Mouse (Mus musculus) erythroblast, adult 5-6 weeks (primary cell): ENCODE data around the gene Znrf1. TPM values are rescaled to one million over a fixed set of nuclear protein-coding genes. Genes with fewer than 3 reads are reported as not detected.

Experiments
- ATAC-seq: replicated peaks from 2 replicates; pipeline ENCODE4 v1.8.0; 2016; ENCODE audit warnings: moderate number of reproducible peaks, mild to moderate bottlenecking, moderate TSS enrichment, inconsistent platforms; ENCODE audit not compliant: poor library complexity, low FRiP score, severe bottlenecking
- total RNA-seq, 2 experiments: library from RNA; stranded (forward) in 1 of 2; stranded (reverse) in 1 of 2; fragments of 150-400 nt in 1 of 2; fragments of 200-764, 138-1000 nt in 1 of 2; gene quantifications; 2 replicates each; pipeline versions ENCODE4 v1.2.3 to v1.2.4; 2015 to 2017; ENCODE audit warnings: low replicate concordance in 2 of 2

The Znrf1 gene
- total RNA-seq (2015; ENCODE audit: low replicate concordance) (5.8 and 35.1 TPM in 2 replicates), total RNA-seq (2017; ENCODE audit: low replicate concordance) (7.1 and 14.6 TPM in 2 replicates)

DNA sequence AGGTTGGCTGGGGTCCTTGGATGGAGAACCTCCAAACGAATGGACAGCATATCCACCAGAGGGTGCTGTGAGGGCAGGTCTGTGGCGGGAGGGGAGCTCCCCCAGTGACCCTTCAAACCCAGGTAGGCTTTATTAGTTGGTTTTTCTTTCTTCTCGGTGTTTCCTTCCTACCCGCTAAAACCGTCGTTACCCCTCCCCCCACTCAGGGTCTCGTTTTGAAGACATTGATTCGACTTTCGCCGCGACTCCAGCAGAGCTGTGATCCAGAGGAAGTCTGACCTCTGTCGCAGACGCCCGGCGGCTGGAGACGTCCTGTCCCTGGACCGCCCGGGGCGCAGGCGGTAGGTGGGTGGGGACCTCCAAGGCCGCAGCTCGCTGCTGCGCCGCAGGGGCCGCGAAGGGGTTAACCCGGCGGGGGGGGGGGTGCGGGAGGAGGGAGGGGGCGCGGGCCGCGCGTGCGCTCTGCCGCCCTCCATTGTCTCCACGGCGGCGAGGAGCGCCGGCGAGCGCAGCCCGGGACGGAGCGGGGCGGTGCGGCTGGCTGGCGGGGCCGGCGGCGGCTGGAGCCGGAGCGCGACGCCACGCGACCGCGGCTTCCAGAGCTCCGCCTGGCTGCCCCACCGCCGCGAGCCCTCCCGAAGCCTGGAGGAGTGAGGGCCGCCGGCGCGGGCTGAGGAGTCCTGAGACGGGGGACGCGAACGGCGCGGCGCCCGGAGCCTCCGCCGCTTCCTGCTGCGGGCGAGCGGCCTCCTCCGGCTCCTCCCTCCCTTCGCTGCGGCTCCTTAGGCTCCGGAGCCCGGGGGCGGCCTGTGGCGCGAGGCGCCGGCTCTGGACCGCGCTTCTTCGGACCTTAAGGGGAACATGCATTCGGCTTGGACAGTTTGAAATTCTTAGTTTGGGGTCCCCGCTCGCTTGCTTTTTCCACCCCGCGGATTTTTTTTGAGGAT, at the start of gene Znrf1:
Gene Znrf1 (plus strand): TSS at position 67 of the 947 bp plus-strand sequence.
- peak; percentile 72 for ATAC-seq

DNA sequence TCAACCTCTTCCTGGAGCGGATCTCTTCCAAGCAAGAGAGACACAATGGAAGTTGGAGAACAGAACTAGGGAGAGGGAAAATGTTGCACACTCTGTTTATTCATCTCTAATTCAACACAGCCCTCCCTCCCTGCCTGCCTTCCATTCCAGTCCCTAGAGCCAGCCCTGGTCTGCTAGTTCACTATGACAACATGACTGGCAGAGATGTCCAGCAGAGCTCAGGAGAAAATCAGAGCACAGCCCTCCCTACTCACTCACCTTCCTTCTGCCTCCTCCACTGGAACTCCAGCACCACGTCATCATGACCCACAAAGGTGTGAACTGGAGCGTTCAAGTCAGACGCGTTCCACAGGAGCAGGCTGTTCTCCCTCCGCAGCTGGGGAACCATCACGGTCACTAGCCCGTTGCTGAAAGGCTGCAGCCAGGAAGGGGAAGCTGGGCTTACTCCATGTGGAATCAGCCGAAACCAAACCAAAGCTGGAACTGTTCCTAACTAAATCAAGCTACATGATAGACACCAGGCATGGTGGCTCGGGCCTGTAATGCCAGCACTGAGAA, 45.8 kb upstream of the Znrf1 start:
- ATAC-seq: no peak

- no peak for ATAC-seq
Observed at GRCm38 (mm10) chr8:111491191-111491590, 44.7 kb upstream of the Znrf1 start.

- no peak for ATAC-seq
Observed at GRCm38 (mm10) chr8:111492508-111492907, 43.4 kb upstream of the Znrf1 start.

GRCm38 (mm10) chr8:111493176-111493575, 42.7 kb upstream of the Znrf1 start:
- ATAC-seq: no peak

- no peak for ATAC-seq
Observed at GRCm38 (mm10) chr8:111496326-111496725, 39.6 kb upstream of the Znrf1 start.

DNA sequence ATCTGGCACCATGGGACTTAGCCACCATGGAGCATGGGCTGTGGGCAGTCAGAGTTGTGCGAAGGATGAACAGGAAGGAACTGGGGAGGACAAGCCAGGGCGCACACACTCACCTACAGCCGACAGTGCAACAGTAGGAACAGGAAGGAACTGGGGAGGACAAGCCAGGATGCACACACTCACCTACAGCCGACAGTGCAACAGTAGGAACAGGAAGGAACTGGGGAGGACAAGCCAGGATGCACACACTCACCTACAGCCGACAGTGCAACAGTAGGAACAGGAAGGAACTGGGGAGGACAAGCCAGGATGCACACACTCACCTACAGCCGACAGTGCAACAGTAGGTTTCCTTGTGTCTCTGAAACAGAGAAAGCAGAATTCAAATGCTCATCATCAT, 37.6 kb upstream of the Znrf1 start:
- ATAC-seq: 0 out of 2 replicates have a peak, but pooled peaks have one; percentile 38

- ATAC-seq: no peak
Observed at GRCm38 (mm10) chr8:111501724-111502464, 34.0 kb upstream of the Znrf1 start.

GRCm38 (mm10) chr8:111508566-111508965, 27.3 kb upstream of the Znrf1 start:
- ATAC-seq: no peak

DNA sequence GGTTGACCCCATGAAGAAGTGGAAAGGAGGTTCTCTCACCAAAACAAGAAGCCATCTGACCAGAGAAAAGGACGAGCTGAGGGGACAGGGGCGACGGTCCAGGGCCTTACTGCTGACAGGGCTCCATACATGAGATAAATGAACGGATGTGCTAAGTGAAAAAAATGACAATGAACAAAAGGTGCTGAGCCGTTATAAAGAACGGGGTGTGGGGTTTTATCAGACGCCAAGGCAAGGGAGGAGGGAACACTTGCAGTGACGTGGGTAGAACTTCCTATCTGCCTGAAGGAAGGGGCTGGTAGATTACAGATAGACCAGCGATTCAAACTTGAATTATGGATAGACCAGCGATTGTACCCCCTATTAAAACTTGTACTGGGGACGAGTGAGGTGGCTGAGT, 26.6 kb upstream of the Znrf1 start:
- no peak for ATAC-seq

GRCm38 (mm10) chr8:111510401-111510800, 25.5 kb upstream of the Znrf1 start:
- ATAC-seq: no peak

DNA sequence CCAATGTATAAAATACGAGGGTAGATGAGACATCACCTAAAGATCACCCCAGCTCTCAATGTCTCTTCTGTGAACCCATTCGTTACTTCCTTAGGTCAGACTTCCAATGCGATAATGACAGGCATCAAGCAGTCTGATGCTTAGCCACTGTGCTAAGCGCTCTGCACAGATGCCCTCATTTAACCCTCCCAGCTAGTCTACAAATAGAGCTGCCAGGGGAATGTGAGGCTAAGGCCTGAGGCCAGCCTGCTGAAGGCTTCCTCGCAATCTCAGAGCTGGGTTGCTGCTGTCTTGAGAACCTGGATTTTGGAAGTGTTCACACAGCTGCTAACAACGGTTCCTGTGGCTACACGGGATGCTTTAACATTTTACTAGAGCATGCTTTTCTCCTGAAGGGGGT, 23.0 kb upstream of the Znrf1 start:
- ATAC-seq: no peak

GRCm38 (mm10) chr8:111513446-111513845, 22.5 kb upstream of the Znrf1 start:
- ATAC-seq: no peak

- ATAC-seq: peak; percentile 81
Observed at GRCm38 (mm10) chr8:111516451-111517035, 19.4 kb upstream of the Znrf1 start.

GRCm38 (mm10) chr8:111517466-111517865, 18.4 kb upstream of the Znrf1 start:
- ATAC-seq: no peak

DNA sequence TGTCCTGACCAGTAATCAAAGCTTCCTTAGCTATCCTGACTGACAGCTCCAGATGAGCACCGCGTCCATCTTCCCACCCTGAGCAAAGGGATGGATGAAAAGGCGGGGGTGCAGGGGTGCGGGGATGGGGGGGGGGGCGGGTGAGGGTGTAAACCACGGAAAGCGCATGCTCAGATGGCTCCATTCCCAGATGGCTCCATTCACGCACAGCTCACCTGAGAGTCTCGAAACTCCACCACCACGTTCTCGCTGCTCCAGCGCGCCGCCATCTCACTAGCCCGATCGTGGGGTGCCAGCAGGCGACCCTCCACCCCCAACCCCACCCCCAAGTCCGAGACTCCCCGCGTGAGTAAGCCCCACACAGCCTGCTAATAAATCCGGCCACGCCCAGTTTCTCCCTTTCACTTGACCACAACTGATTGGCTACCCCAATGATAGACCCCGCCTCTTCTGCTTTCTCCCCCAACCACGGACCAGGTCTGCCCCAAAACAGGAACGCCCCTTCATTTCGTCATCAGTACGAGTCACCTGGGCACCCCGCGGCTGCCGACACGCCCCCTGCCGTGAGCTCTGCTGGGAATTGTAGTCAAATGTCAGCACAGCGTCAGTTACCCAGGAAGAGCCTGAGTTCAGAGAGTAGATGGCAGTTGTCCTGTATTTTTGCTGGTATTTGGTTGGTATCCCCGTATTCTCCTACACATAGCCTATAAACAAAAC, 14.0 kb upstream of the Znrf1 start, which contains the start of gene Wdr59:
Gene Wdr59 (minus strand): TSS at position 380 of the 717 bp plus-strand sequence.
- peak; percentile 100 for ATAC-seq

DNA sequence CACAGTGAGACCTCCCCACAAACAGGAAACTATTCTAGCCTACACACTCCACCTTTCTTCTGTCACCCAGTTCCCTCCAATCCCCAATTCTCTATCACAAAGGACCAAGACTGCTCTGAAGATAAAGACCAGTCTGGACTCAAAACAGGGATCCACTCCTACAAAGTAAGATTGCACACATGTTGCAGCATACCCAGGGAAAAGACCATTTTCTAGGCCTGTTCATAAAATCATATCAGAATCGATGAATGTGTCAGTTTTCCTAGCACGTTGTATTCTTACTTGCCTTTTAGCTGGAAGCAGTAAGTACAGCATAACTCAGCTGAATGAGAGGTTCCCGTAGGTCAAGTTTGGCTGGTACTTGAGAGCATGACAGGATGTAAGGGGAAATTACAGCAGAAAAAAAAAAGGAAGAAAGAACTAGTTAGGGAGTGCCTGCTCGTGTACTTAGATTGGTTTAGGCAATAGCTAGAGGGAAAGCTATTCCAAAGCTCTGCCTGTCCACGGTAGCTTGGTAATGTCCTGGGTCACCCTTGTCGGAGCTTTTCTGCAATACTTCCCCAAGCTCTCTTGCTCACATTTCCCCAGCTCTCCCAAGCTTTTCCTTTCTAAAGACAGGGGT, 9.4 kb upstream of the Znrf1 start:
- ATAC-seq: no peak

GRCm38 (mm10) chr8:111527149-111527548, 8.7 kb upstream of the Znrf1 start:
- ATAC-seq: no peak

GRCm38 (mm10) chr8:111528071-111528470, 7.8 kb upstream of the Znrf1 start:
- no peak for ATAC-seq
